Mouse (Mus musculus): ENCODE results near the gene Grin3b. TPM values are rescaled to one million over a fixed set of nuclear protein-coding genes. Genes with fewer than 3 reads are reported as not detected.
"Not testable (repeated sequence)": the region's sequence is repeated elsewhere in the genome, so short reads cannot be mapped to it uniquely, and the experiment has no call there.

Grin3b gene
- total RNA-seq, 2 experiments from 2014 or later, result 0.12 to 0.21 TPM

DNA sequence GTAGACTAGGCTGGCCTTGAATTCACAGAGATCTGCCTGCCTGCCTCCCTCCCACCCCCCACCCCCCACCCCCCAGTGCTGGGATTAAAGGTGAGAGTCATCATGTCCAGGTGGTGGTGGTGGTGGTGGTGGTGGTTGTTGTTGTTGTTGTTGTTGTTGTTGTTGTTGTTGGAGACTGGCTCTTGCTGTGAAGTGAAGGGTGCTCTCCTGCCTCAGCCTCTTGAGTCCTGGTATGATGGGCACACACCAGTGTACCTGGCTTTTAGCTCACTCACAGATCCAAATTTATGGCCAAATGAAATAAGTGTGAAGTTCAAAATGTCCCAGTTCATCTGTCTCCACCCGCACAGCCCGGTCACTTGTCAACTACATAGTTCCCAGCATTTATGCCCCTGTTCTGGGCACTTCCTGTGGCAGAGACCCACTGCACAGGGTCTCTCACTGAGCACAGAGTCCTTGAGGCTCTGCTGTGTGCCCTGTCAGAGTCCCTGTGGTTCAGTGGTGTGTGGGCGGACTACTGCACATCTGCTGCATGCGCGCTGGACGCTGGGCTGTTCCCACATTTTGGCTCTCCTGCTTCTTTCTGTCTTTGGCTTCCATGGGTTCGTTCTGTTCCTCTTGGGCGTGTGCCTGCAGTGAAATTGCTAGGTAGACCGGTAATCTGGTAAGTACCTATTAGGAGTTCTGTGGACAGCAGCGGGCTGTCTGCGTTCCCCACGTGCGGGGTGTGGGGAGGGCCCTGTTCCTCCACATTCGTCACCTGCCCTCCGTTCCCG is 35.5 kb upstream of the Grin3b start:
- no peak for DNase-seq (ENCODE audit: low spot score in 2 of 2)

DNA sequence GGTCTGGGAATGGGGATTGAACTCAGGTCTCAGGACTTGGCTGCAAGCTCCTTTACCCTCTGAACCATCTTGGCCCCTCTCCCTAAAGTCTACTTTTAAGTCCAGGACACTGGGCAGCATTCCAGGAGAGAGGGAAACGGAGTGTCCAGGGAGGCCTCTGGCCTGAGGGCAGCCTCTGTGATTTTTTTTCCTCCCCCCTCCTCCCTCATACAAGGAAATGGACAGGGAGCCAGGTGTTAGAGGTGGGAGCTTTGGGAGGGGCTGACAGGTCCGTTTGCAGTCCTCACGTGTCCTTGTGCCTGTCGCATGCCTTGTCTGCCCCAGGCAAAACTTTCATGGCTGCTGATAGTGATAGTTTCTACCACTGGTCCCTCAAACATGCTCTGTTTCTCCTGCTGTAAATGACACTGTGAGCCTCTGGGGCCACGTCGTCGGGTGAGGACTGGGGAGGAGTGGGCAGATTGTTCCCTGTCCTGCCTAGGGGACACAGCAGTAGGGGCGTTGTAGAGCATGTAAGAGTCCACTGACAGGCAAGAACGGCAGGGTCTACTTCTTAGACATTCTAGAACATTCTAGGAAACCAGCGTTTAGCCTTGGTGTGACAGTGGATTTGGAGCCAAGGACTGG is 34.1 kb upstream of the Grin3b start:
- no peak for DNase-seq (ENCODE audit: low spot score in 2 of 2)

DNA sequence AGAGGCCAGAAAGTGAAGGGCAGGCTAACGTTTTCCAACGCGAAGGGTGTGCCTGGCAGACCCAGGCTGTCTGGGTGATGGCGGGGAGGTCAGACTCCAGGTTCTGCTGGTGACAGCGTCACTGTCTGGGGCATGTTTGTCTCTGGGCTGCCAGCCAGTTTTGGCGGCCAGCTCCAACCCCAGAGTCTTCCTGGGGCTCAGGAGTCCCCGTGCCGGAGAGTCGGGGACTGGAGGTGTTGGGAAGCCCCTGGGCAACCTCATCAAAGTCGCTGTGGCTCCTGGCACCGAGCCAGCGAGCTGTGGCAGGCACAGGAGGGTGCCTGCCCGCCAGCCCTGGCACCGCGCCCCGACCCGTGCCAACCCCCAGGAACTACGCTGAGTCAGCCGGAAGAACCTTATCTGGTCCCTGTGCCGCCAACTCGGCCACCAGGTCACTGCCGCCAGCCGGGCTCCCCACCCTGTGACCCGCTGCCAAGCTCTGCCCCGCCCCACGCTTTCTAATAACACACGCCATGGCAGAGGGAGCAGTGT is 33.5 kb upstream of the Grin3b start:
- no peak for DNase-seq (ENCODE audit: low spot score in 2 of 2)

DNA sequence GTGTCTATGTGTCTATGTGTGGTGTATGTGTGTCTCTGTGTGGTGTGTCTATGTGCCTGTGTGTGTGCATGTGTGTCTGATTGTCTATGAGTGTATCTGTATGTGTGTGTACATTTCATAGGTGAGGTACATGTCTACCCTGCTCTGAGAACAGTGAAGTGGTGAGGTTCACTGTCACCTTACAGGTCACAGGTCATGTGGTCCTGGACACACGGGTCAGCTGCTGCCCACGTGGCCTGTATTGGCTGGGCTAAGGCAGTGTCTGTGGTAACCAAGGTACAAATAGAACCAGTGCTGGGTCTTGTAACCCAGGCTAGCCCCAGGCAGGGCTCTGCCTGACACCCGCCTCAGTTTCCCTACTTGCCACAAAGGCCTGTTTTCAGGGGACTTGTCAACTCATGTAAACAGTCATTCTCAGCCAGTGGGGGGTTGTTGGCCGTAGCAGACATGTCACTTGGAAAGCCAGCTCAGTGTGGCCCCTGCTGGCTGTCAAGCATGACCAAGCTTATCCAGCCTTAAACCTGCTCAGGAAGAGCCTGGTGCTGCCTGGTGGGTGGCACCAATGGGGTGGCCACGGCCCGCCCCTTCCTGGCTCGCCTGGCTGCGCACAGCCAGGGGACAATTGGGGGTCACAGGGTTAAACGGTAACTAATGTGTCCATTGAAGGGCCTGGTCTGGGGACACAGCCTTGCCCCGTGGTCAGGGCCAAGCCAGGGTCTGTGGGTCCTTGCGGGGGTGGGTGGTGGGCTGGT is 32.6 kb upstream of the Grin3b start:
- DNase-seq (ENCODE audit: low spot score in 2 of 2), result no peak

DNA sequence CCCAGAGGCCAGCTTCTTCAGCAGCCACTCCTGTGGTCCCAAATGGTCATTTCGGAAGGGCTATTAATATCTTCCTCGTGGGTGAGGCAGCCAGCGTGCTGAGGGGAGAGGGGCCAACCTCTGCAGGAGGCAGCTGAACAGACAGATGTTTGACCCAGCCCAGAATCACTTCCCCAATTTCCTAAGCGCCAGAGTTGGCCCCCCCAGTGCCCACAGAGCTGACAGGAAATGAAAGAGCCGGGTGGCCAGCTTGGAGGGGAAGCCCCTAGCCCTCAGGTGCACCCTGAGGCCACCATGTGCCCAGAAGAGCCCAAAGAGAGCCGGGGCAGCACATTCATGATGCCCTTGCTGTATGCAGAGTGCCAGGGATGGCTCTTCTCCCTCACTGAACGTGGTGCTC is 29.8 kb upstream of the Grin3b start:
- DNase-seq (ENCODE audit: low spot score in 2 of 2), result no peak

DNA sequence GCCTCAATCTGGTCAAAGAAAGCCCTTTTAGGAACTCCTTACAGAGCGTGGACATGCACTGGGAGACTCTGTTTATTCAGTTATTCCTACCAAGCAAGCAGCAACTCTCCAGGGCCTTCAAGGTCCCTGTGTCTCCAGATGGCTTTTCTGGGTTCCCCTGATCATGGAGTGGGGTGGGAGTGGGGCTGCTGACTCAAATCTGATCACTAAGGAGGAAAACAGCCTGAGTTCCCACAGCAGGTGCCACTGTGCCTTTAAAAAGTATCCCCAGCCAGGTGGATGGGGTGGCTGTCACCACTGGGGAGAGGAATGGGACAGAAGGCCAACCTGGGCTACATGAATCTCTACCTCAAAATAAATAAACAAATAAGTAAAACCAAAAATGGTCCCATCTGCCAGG is 27.5 kb upstream of the Grin3b start:
- DNase-seq (ENCODE audit: low spot score in 2 of 2), result no peak

DNA sequence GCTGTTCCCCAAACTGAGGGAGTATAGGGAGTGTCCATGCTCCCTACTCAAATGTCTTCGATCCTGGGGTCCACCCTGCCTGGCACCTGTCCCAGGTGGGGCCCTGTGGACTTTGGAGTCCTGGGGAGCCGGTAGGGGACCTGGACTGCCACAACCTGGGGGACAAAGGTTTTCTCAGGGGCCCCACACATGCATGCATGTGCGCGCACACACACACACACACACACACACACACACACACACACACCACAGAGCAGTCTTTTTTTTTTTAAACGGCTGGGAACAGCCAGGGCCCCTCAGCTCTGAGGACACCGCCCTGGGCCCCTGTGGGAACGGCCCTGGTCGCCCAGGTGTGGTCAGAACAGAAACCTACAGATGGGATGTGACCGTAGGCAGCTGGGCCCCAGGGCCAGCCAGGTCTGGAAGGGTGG is 27.0 kb upstream of the Grin3b start:
- DNase-seq (ENCODE audit: low spot score in 2 of 2), result no peak

DNA sequence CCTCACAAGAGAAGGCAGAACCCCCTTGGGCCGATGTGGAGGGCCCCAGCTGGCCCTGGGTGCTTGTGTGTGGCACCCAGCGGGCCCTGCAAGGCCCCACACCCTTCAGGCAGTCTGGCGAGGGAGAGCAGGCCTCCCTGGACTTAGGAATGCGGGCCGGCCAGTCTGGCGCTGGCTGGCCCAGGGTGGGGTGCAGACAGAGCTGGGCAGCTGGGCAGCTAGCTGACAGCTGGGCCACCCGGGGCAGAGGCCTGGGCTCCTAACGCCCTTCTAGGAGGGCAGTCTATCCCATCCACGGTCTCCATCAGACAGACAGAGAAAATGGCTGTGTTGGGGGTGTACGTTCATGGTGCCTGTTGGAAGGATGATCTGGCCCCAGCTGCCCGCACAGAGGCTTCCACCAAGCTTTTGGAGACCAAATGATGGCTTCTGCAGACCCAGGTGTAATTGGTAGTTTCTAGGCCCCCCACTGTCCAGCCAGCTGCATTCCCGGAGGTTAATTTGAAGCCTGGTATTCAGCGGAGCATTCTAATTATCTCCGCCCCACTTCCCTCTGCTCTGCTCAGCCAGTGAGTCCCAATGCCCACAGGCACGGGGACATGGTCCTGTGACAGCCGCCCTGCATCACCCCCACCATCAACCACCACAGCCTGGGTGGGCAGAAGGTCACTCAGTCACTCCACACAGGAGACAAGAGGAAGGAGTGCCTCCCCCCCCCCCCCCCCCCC is 24.8 kb upstream of the Grin3b start:
- DNase-seq (ENCODE audit: low spot score in 2 of 2), result no peak

DNA sequence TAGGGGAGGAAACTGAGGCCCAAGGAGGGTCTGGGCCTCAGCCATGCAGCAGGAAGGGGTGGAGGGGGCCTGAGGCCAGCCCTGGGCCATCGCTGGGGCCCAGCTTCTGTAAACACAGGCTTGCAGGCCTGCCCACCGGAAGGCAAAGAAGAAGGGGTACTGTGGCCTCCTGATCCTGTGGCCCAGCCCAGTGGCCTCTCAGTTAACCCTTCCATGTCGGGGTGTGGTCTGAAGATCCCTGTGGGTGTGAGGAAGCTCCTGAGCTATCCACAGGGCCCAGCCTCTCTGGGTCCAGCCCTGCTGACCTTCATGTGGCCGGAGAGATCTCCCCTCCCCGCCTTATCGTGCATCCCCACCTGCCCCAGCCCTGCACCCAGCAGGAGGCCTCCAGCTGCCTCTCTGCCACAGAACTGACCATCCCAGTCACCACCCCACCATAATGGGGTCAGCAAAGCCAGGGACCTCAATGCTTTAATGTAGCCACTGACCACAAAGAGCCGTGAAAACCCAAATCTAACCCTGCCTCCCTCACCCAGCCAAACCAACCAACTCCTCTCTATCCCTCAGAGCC is 23.7 kb upstream of the Grin3b start:
- DNase-seq (ENCODE audit: low spot score in 2 of 2), result no peak

DNA sequence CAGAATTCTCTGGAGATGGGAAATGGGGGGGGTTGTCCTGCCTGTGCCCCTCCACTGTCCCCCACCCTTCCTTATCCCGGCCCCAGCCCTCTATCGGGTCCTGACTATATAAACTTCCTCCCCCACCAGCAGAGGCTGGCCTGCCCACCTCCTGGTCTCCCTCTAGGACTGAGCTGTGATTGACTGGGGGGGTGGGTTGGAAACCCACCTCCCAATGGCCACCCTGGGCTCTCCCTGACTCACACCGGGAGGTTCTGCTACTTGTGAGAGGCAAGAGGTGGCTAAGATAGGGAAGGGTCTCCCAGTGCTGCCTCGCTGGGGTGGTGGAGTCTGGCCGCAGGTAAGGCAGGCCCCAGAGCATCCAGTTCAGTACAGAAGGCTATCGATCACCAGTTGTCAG is 23.0 kb upstream of the Grin3b start:
- DNase-seq (ENCODE audit: low spot score in 2 of 2), result no peak

DNA sequence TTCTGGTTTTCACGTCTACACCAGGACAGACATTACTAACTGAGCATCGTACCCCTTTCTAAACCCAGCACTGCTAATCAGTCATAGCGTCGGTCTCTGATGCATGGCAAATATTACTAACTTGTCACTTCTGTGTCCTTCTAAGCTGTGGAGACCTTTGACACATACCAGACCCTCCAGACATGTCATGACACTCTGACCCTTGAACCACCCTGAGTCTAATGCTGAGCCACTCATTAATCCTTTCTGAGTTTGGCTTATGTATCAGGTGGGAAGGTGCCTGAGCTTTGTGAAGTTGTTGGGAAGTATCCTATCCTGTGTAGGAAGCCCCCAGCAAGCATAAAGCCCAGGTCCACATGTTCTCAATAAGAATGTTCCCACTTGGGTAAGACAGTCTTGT is 20.6 kb upstream of the Grin3b start:
- DNase-seq (ENCODE audit: low spot score in 2 of 2), result no peak

DNA sequence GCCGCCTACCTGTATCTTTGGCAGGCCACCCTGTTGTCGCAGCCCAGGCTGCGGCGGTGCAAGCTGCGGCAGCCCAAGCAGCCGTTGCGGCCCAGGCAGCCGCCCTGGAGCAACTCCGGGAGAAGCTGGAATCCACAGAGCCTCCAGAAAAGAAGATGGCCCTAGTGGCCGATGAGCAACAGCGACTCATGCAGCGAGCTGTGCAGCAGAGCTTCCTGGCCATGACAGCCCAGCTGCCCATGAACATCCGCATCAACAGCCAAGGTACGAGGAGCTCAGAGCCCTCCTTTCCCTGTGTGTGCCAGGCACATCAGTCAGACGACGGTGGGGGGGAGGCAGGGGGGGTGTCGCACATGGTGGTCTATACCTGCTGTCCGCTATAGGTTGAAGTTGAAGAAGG is 19.9 kb upstream of the Grin3b start:
- DNase-seq (ENCODE audit: low spot score in 2 of 2), result no peak

DNA sequence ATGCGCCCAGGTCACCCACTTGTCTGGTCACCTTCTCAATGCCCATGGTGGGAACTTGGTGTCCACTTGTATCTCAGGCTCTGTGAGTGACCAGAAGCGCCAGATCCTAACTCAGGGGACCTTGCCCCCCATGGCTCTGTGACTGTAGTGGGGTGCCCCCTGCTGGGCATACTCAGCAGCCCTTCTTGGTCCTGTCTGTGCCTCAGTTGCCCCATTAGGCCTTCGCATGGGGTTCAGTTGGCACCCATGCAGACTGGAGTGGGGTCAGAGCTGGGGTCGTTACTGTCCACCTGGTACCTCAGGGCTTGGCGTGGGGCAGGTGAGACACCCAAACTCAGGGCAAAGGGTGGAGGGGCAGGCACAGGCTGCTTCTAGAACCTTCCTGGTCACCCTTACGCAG is 16.6 kb upstream of the Grin3b start:
- no peak for DNase-seq (ENCODE audit: low spot score in 2 of 2)

DNA sequence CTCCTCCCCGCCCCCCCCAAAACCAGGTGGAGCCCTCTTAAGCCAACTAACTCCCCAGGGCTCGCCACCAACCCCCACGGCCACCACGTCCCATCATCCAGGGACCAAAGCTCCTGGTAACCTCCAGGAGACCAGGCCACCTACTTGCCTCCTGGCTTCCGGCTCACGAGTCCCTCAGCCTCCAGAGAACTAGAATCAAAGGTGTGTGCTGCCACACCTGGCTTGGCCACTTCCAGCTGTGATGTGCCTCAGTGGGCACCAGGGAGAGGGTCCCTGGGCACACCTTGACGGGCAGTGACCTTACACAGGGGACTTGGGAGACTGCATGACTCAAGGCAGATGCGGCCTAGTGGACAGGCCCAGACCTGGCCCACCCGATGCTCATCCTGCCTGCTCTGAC is 14.8 kb upstream of the Grin3b start:
- DNase-seq (ENCODE audit: low spot score in 2 of 2), result no peak

DNA sequence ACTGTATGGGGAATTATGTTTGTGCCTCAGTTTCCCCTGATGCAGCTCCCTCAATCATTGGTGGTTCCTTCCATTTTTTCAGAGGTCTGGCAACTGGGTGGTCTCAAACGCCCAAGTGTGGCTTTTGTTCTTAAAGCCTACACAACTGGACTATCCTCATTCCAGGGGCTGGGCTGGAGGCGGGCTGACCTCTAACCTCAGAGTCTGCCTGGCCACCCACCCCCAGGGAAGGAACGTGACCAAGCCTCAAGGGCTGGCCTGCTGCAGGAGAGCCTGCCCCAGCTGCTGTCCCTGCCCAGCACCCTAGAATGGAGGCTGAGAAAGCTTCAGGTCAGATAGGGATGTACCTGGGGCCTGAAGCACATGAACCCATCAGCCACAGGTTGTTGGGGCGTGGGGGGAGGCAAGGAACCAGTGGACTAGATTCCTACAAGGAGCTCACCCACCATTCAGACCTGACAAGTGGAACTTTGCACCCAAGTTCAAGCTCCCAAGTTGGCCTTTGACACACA is 13.8 kb upstream of the Grin3b start:
- DNase-seq (ENCODE audit: low spot score in 2 of 2), result no peak

DNA sequence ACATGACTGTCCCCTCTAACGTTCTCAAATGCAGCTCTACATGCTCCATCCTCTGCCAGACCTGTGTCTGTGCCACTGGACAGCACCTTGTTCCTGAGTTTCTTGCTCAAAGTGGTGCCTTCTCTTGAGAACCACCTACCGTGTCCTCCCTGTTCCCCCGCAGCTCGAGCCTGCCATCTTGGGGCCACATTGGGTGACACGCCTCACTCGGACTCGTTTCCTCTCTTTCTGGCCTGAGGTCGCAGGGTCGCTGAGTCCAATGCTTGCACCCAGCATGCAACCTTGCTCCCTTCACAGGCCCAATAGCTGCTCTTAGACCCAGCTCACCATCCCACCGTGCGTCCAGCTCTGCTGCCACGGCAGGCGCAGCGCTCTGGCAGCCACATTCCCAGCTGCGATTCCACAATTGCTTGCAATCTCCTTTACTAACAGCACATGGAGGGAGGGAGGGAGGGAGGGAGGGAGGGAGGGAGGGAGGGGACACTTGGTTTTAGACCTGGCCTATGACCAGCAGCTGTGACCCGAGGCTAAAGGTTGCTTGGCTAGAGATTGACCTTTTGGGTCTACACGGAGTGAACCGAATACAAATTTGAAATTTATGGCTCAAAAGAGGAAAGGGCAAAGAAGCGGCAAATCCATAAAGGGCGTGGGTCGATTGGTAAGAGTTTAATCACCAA is 12.2 kb upstream of the Grin3b start:
- peak; percentile 71 to 73 for DNase-seq (ENCODE audit: low spot score in 2 of 2)

DNA sequence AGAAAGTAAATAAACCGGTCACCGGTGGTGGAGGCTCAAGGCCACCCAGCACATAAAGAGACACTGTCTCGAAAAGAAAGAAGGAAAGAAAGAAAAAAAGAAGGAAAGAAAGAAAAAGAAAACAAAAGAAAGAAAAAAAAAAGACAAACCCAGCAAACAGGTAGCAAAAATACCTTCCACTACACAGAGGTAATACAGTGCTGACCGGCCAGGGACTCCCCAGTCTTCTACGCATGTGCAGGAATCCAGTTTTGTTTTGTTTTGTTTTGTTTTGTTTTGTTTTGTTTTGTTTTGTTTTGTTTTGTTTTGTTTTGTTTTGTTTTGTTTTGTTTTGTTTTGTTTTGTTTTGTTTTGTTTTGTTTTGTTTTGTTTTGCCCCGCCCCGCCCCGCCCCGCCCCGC is 11.1 kb upstream of the Grin3b start:
- DNase-seq (ENCODE audit: low spot score in 2 of 2), result not testable (repeated sequence)

DNA sequence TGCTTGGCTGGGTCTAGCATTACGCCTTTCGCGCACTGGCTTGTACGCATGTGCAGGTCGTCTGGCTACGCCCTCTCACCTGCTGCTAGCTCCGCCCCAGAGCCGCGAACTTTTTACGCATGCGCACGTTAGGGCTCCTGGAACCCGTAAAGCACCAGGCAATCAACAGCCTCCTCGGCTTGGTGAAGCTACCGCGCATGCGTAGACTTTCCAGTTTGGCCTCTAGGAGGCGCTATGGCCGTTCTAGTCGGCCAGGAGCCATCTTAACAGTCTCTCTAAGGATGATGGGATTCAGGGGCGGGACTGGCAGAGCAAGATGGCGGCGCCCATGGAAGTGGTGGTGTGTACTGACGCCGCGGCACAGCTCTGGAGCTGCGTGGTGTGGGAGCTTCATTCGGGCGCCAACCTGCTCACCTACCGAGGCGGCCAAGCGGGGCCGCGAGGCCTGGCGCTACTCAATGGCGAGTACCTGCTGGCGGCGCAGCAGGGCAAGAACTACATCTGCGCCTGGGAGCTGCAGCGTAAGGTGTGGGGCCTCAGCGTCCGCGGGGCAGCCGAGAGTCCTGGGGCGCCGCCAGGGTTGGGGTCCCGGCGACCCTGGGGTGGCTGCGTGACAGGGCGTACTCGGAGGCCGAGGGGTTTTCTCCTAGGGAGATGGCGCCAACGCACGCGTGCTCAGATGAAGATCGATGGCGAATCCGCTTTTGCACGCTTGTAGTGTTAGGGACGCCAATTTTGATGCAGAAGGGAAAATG is 10.5 kb upstream of the Grin3b start, which contains the start of gene Wdr18:
Gene Wdr18 (plus strand): TSS at position 306 of the 755 bp plus-strand sequence.
- DNase-seq (ENCODE audit: low spot score in 2 of 2), result peak; percentile 100

DNA sequence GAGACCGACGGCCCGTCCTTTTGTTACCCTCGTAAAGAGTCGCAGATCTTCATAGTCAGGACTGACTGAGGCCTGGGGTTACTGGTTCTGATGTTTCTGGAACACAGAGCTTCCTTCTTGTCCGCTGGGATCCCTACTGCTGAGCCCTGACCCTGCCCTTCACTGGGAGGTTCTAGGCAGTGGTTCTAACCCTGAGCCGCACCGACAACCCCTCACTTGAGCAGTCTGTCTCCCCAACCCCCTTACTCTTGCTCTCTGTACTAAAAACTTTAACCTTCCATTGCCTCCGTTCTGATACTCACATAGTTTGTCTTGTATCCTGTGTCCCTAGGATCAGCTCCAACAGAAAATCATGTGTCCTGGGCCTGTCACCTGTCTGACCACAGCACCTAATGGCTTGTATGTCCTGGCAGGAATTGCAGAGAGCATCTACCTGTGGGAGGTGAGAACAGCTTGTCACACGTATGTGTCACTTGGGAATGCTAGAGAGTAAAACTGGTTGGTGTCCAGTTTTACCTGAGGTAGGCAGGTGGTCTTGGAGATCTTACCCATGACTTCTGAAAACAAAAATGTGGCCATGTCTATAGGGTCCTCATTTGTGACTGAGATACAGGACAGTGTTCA is 9.7 kb upstream of the Grin3b start:
- DNase-seq (ENCODE audit: low spot score in 2 of 2), result no peak

Data from layer of hippocampus, postnatal 14 days (tissue).